Mouse (Mus musculus) spleen, postnatal 14 days (tissue): ENCODE measurements around the gene 1600002K03Rik.
"Not testable (repeated sequence)": the region's sequence is repeated elsewhere in the genome, so short reads cannot be mapped to it uniquely, and the experiment has no call there.

ENCODE experiments used
- DNase-seq, 2 experiments: peaks; one replicate each; pipeline ENCODE4 v3.0.0; 2021 to 2022; ENCODE audit warnings: low spot score in 2 of 2

The 1600002K03Rik gene

DNA sequence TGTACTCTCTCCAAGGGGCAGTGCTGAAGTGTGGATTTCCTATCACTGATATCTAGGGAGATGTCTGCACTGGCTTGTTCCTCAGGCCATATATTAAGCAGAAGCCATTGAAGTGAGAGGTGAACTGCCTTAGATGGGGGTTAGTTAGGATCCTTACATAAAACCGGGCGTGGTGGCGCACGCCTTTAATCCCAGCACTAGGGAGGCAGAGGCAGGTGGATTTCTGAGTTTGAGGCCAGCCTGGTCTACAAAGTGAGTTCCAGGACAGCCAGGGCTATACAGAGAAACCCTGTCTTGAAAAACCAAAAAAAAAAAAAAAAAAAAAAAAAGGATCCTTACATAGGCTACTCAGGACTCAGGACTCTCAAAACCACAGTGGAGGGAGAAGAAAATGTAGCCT, 6.6 kb upstream of the 1600002K03Rik start:
- DNase-seq = not testable (repeated sequence)

DNA sequence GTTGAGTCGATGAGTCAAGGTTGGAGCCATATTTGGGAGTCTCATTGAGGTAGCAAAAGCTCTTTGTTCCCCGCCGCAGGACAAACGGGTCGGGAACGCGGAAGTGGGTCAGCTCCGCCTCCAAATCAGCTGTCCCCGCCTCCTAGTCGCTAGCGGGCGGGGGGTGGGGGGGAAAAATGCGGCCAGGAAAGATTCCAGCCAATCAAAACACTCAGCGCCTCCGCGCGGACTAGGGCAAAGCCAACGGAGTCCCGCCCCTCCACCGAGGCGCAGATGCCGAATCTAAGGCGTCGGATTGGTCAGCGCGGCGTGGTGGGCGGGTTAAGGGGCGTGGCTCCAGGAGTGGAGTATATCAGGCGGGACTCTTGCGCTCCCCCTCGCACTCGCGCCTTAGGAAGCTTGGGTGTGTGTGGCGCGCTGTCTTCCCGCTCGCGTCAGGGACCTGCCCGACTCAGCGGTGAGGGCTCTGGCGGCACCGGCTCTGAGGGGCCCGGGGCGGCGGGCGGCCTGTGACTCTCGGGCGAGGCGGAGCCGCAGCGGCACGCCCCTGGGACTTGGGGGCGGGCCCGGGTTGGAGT, 5.2 kb upstream of the 1600002K03Rik start:
- DNase-seq = peak; percentile 99

DNA sequence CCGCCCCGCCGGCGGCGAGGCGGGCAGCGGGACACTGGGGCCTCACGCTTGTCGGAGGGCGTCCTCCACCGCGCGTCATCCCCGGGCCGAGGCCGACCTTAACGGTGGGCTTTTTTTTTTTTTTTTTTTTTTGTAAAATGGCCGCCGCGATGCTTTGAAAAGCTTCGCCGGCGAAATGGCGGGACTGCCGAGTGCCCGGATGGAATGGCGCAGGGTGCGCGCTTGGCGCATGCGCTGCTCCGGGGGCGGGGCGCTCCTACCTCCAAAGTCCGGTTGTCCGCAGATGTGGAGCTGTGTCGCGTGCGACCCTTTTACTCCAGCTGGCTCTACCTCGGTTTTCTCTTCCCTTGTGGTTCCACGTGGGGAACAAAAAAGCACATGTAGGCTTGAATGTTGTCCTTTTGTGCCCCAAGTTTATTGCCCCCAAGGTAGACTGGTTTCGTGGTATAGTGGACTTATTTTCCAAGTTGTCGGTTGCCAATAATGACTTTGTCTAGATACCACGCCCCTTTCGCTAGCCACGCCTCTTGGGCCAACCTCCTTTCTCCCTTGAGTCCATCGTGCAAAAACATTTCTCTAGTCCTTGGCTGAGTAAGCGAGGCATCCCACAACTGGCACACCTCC, 4.6 kb upstream of the 1600002K03Rik start:
- DNase-seq = peak; percentile 84 to 88

DNA sequence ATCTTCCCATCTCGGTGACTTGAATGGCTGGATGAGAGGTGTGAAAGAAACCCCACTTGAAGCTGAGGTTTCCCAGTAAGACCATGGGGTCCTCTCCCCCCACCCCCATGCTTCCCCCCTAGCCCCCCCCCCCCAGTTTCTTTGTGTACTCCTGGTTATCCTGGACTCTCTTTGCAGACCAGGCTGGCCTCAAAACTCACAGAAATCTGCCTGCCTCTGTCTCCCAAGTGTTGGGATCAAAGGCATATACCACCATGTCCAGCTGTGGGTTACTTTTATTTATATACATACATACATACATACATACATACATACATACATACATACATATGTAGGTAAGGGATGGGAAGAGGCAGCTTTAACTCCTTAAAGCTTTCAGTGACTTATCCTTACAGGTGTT, 3.7 kb upstream of the 1600002K03Rik start:
- no peak for DNase-seq

DNA sequence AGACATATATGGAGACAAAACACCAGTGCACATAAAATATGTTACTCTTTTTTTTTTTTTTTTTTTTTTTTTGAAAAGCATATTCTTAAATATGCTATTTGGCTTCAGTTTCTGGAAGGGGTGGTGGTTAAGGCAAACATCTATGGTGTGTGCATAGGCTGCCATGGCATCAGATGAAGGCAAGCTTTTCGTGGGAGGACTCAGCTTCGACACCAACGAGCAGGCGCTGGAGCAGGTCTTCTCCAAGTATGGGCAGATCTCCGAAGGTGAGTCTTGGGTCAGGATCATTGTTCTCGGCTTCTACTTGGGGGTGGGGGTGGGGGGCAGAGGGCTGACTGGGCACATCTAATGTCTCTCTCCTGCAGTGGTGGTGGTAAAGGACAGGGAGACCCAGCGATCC, 3.1 kb upstream of the 1600002K03Rik start:
- no peak for DNase-seq

DNA sequence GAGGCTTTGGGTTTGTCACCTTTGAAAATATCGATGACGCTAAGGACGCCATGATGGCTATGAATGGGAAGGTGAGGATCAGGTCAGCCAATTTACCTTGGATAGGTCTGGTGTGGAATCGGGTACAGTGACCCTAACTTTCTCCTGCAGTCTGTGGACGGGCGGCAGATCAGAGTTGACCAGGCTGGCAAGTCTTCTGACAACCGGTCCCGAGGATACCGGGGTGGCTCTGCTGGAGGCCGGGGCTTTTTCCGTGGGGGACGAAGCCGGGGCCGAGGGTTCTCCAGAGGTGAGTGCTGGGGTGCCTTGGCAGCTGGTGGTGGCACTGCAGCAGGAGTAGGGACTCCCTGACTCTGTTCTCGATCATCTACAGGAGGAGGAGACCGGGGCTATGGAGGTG, 2.7 kb upstream of the 1600002K03Rik start:
- no peak for DNase-seq

DNA sequence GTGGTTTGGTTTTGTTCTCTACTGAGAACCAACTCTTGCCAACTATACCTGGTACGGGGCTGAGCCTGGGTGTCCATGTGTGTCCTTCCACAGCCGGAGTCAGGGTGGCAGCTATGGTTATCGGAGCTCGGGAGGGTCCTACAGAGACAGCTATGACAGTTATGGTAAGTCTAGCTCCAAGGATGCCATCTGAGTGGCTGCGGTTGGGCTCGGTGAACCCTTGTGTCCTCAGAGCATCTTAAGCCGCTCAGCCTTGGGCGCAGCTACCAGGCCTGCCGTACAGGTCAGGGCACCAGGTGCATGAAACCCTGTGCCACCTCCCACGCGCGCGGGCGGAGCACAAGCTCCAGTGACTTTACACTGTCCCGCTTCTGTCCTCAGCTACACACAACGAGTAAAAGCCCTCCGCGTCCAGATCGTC, 2.1 kb upstream of the 1600002K03Rik start:
- no peak for DNase-seq

DNA sequence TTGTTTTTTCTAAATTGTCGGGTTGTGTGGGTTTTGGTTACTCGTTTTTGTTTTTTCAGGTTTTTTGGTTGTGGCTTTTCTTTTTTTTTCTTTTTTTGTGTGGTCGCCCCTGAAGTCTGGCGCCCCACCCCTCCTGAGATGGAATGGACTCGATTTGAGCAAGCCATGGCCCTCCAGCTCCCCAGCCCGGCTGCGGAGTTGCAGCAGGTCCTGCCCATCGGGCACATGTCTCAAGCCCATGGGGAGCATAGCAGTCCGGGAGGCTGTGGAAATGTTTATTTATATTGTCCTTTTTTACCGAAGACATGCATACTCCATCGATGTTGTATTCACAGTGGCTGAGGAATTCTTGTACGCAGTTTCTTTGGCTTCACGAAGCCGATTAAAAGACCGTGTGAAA, 1.5 kb upstream of the 1600002K03Rik start:
- DNase-seq = no peak

DNA sequence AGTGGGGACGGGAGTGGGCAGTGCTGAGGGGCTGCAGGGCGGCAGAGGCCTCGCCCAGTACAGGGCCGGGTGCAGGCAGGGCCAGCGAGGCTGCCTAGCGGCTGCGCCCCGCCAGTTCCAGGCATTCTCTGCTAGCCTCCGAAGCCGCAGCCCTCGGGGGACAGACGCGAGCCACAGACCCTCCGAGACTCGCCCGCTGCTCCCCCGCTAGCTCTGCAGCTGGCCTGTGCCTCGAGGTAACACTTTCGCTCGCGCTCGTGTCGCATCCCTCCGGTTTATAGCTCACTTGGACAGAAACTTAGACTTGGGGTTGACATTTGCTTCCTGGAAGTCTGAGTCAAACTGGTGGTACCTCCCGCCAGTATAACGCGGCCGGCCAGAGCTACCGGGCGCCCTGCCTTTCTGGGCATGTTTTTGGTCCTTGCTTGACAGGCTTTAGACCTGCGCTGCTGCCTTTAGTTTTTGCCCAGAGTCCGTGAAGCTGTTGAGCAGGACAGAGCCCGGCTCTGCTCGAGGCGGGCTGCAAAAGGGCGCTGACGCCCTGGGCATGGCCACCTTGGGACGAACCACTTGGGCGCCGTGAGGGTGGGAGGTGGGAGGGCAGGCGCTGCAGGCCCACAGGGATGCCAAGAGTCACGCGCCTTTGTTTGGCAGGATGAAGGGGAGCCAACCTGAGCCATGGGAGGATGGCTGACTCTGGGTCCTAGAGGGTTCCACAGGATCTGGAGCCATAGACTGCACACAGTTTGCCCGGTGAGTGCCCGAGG, 801 bp upstream of the 1600002K03Rik start:
- no peak for DNase-seq

DNA sequence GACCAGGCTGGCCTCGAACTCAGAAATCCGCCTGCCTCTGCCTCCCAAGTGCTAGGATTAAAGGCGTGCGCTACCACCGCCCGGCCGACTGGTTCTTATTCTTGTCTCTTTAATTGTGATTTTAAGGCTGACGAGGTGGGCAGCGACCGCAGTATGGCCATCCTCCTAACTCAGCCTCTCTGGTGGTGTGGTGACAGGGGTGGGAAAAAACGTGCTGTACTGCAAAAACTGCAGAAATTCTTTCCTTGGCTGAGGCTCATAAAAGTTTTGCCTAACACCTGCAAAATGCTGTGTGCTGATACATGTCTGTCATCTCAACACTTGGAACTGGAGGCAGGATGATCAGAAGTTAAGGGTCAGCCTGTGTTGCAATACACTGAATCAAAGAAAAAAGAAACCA, 614 bp downstream of the 1600002K03Rik start:
- no peak for DNase-seq

DNA sequence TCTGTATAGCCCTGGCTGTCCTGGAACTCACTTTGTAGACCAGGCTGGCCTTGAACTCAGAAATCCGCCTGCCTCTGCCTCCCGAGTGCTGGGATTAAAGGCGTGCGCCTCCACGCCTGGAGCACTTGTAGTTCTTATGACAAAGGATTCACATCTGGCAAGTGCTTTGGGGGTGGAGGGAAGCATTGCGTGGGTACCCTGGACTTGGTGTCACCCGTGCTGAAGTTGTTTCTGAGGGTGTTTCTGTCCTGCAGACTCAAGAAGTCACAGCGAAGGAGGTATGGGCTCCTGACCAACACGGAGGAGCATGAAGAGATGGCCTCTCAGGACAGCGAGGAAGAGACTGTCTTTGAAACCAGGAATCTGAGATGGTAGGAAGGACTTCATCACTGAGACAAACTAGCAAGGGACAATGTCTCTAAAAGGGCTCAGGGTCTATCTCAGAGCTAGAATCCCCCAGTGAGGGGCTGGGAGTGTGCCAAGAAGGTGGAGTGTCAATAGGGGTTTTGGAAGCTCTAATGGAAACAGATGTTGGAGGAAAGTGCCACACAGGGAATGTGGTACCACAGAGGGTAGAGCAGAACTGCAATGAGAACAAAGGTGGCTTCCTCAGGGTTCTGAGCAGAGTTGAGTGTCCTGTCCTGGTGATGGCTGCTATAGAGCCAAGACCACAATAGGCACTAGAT, 1.4 kb downstream of the 1600002K03Rik start:
- no peak for DNase-seq

DNA sequence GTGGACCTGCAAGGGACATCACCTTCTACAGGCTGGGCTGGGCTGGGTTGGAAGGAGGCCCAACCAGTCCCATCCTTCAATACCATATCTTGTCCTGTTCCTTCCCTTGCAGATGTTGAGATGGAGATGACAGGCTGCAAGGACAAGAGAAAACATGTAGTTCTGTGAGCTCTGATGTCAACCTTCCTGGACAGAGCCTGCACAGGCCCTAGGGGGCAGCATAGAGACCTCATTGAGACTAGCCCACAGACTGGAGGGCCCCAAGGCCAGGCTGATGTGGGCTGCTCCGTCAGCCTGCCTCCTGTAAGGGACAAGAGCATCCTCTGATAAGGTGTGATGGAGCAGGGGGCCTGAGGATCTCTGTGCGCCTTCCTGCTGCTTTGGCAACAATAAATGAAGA, 2.0 kb downstream of the 1600002K03Rik start:
- no peak for DNase-seq

DNA sequence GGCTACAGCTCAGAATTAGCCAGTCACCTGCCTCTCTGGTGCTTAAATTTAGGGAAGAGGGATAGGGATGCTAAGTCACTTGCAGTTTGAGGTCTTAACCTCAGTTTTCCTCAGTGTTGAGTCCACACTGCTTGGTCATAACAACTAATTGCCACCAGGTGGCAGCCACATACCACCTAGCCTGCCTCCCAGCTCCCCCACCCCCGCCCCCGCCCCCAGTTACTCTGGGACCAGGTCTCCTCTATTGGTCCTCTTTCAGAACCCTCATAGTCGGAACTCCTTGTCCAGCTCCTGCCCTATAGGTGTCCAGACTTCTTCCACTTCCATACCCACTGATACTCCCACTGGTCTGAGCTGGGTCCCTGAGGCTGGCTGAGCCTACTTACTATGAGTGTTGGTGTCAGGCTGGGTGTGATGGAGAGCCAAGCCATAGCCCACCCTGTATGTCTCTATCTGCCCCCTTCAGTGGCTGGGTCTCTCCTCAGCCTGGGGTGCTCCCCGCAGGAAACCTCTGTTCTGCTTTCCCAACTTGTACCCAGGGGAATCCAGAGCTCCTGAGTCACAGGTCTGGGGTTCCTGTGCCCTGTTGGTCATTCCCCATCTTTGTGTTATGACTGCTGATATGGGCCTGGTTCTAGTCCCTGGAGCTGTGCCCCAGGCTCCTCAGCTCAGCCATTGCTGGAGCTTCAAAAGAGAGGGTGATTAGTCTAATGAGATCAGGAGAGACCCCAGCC, 3.0 kb downstream of the 1600002K03Rik start:
- no peak for DNase-seq

DNA sequence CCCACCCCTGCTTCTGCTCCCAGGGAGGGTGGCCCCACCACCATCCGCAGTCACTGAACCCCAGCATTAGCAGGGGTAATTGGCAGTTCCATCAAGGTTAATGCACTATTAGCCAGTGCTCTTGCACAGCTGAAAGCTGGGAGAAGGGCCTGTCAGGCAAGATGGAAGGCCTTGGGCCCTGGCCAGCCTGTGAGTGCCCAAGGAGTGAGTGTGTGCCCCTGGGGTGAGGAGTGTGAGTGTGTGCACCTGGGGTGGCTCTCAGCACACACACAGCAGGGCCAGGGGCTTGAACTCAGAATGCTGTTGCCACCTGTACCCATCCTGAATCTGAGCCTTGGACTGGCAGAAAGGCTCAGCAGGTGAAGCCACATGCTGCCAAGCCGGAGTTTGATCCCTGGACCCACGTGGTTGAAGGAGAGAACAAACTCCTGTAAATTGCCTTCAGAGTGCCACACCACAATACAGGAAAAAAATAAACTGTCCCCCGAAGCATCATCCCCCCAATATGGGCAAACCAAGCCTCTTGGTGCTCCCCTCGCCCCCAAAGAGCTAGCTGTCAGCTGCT, 3.6 kb downstream of the 1600002K03Rik start:
- DNase-seq = no peak

DNA sequence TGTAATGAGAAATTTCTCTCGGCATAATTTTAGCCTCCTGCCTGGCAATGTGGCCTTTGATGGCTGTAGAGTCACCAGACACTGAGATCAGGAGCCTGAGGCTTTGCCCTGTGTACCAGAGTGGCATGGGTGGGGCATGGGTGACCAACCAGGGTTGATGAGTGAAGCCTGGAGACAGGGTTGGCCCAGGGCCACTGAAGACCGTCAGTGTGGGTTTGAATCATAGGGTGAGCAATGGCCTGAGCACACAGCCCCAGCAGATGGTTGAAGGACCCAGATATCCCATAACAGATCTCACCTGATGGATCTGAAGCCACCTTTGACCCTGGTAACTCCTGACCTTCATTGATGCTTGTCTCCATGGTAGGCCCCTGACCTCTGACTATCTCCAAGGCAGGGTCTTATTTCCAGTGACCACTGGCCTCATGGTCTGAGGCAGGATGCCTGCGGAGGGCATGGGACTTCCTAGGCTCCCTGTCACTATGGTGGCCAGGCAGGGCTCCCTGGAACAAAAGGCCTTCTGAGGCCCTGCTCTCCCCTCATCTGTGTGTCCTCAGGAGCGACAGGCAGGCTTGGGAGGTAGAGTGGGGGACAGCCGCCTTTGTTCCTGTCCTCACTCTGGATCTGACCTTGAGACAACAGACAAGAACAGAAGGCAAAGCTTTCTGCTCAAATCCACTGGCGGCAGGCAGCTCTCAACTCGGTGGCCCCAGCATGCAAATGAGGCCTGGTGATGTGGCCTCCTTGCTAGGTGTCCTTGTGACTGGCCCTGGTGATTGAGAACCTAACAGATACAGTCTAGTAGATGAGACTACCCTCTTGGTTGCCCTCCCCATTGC, 4.9 kb downstream of the 1600002K03Rik start:
- no peak for DNase-seq

DNA sequence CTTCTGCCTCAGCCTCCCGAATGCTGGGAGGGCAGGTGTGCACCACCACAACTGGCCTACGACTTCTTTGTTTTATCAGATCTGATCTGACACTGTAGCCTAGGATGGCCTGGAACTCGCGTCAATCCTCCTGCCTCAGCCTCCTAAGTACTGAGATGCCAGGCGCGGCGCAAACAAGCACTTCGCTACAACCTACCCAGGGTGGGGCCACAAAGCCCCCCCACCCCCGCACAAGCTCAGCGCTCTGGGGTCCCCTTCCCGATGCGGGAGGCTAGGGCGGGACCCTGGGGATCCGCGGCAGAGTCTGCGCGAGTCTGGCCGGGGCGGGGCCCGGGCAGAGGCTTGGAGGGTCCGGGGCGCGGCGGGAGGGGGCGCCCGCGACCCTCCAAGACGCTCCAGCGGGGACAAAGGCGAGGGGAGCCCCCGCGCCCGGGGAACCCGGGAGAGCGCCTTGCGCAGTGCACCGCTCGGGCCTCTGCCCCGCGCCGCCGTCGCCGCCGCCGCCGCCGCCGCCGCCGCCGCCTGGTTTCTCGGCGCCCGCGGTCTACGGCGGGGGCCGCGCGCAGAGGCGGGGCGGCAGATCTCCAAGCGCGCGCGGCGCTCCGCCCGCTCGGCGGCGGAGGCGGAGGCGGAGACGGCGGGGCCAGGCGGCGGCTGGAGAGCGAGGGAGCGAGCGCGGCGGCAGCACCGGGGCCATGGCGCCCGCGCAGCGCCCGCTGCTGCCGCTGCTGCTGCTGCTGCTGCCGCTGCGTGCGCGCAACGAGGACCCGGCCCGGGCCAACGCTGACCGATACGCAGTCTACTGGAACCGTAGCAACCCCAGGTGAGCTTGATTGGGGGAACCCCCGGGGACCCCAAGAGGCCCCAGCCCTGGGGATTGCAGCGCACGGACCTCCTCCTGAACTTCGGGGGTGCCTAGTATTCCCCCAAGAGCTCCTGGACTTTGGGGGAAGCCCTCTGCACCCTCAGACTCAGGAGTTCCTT, 6.6 kb downstream of the 1600002K03Rik start, which contains the start of gene Efna2:
TSS of gene Efna2 (plus strand) at position 415 of the 984 bp plus-strand sequence.
- no peak for DNase-seq

DNA sequence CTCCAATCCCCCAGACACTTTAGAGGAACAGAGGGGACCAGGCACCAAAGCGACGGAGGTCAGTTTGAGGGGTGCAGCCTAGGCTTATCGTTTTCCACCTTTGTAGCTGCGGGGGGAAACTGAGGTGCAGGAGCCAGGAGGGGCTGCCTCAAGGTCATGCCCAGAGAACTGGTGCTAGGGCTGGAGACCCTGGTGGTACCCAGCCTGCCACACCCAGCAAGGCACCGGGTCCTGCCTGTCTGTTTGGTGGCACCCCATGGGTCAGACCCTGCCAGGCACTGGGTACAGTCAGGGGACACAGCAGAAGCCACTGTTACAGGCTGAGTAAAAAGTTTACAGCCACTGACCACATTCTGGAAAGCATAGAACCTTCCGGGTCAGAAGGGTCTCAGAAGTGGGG, 7.5 kb downstream of the 1600002K03Rik start:
- no peak for DNase-seq

DNA sequence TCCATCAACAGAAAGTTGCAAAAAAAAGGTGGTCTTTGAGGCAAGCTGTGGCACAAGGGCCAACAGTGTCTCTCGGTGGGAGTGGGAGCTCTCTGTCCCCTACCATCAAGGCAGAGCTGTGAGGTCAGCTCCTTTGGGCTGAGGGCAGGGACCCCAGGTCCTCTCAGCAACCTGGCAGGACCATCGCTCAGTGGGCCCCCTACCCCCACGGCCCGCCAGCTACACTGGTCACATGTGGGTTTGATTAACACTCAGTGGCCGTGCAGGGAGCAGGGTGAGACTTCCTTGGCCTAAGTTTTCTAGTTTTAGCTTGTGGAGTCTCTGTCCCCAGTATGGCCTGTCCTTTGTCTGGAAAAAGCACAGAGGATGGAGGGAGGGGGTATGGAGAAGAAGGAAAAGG, 8.1 kb downstream of the 1600002K03Rik start:
- DNase-seq = no peak

DNA sequence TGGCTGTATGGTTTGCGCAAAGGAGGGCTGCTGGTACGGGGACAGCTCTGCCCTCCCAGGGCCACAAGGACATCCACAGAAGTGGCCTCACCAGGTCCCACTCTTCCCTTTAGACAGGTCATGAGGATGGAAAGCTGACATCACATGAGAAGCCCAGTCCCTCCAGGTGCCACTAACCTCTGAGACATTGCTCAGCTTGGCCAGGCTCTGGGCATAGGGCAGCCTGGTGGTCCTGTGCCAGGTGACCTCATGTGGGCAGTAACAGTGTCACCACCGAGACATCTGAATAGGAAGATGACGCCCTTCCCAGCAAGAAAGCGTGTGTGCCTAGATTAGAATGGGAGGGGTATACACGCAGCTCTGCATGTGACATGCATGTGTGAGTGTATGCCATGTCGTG, 9.8 kb downstream of the 1600002K03Rik start:
- no peak for DNase-seq
